Mouse (Mus musculus): ENCODE measurements at regions not wholly inside any gene's neighbourhood (a gene's known extent, or its start where the extent isn't known, plus 50 kb on each side); places are given as distances from the start of the nearest gene placed in this dataset.

- DNase-seq = no peak
Measured at GRCm38 (mm10) chr15:27303856-27304255, 162.6 kb upstream of the Ank start.

- no peak for DNase-seq
Measured at GRCm38 (mm10) chr15:27304256-27304655, 162.2 kb upstream of the Ank start.

- no peak for DNase-seq
Measured at GRCm38 (mm10) chr15:27305035-27305434, 161.4 kb upstream of the Ank start.

- no peak for DNase-seq
Measured at GRCm38 (mm10) chr15:27308639-27309038, 157.8 kb upstream of the Ank start.

- DNase-seq = no peak
Measured at GRCm38 (mm10) chr15:27315964-27316745, 150.3 kb upstream of the Ank start.

- DNase-seq = no peak
Measured at GRCm38 (mm10) chr15:27316746-27317129, 149.7 kb upstream of the Ank start.

GRCm38 (mm10) chr15:27321915-27322665, 144.4 kb upstream of the Ank start:
- DNase-seq = no peak

- DNase-seq = peak; percentile 62
Measured at GRCm38 (mm10) chr15:27325847-27326548, 140.5 kb upstream of the Ank start.

- DNase-seq = no peak
Measured at GRCm38 (mm10) chr15:27326549-27326876, 140.0 kb upstream of the Ank start.

- no peak for DNase-seq
Measured at GRCm38 (mm10) chr15:27327744-27328143, 138.7 kb upstream of the Ank start.

GRCm38 (mm10) chr15:27328441-27328840, 138.0 kb upstream of the Ank start:
- no peak for DNase-seq

GRCm38 (mm10) chr15:27340070-27340469, 126.4 kb upstream of the Ank start:
- no peak for DNase-seq

- no peak for DNase-seq
Measured at GRCm38 (mm10) chr15:27341518-27341976, 124.9 kb upstream of the Ank start.

GRCm38 (mm10) chr15:27358441-27358840, 108.0 kb upstream of the Ank start:
- no peak for DNase-seq

- DNase-seq = no peak
Measured at GRCm38 (mm10) chr15:27359271-27359670, 107.2 kb upstream of the Ank start.

GRCm38 (mm10) chr15:27374517-27374916, 92.0 kb upstream of the Ank start:
- no peak for DNase-seq

- no peak for DNase-seq
Measured at GRCm38 (mm10) chr15:27378601-27379094, 87.8 kb upstream of the Ank start.

- no peak for DNase-seq
Measured at GRCm38 (mm10) chr15:27380436-27380945, 86.0 kb upstream of the Ank start.

- no peak for DNase-seq
Measured at GRCm38 (mm10) chr15:27381565-27381964, 84.9 kb upstream of the Ank start.

- no peak for DNase-seq
Measured at GRCm38 (mm10) chr15:27390567-27390966, 75.9 kb upstream of the Ank start.

GRCm38 (mm10) chr15:27405721-27406161, 60.7 kb upstream of the Ank start:
- no peak for DNase-seq

- DNase-seq = no peak
Measured at GRCm38 (mm10) chr15:27409856-27410255, 56.6 kb upstream of the Ank start.

GRCm38 (mm10) chr15:27412304-27412703, 54.2 kb upstream of the Ank start:
- DNase-seq = no peak

All from kidney, adult 18-20 months (tissue).